Mouse (Mus musculus): ENCODE data around the gene Olfr1391.
"Not testable (repeated sequence)": the region's sequence is repeated elsewhere in the genome, so short reads cannot be mapped to it uniquely, and the experiment has no call there.

The Olfr1391 gene

DNA sequence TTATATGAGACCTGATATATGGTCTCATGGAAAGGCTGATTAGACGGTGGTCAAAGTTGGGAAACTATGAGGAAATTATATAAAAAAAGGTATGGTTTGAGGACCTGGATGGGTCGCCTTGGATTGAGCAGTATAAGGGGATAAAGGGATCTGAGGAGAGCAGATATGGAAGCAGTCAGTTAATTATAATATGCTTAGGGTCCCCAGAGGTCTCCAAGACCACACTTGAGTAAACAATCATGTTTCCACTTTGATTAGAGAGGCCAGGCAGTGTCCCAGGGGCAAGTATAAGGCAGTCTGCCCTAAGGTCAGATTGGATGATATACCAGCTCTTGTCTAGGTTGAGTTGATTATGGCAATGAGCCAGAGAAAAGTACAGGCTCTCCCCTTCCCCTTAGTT, at the start of gene Olfr1391:
Gene Olfr1391, plus strand, starts transcription at position 301 of the 400 bp plus-strand sequence.
- no peak for DNase-seq (ENCODE audit: low spot score)

DNA sequence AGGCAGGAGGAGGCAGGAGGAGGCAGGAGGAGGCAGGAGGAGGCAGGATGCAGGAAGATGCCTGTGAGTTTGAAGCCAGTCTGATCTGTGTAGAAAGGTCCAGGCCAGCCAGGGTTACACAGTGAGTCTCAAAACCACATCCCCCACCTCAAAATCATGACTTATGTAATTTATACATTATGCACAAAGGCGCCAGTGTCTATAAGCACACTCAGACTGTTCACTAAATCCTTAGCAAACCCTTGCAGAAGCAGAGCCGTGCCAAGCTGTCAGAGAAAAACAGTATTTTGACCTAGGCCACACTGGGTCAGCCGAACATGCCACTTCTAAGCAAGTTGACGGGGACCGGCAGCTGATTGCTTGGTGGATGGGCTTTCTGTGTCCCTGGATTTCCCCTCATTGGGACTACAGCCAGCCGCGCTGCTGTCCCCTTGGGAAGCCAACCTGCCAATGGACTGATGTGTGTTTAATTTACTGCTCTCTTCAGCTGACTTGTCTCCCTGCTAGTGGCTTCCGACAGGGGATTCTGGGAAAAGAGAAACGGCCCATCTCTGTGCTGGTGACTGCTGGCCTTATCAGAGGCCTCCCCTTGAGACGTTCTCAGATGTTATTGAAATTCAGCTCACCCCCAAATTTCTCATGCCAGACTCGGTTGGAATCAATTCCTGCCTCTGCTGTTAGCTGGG, 48.6 kb upstream of the Olfr1391 start:
- no peak for DNase-seq (ENCODE audit: low spot score)

DNA sequence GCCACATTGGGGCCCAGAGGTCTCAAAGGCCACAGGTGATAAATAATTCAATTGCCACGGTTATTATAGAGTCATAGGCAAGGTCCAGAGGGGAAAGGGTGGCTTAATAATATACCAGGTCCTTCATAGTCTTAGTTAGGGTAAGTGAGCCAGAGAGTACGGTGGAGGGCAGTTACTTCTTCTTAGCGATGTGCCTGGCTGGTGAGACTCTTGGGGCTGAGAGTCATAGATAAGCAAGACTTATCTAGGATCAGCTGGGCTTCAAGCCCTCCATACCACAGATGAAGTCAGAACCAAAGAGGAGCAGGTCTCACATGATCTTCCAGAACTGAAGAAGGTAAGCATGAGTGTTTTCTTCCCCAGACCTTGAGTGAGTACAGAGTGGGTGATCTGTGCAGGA, 44.3 kb upstream of the Olfr1391 start, which contains the start of gene Olfr1393:
Gene Olfr1393, plus strand, starts transcription at position 83 of the 400 bp plus-strand sequence.
- DNase-seq (ENCODE audit: low spot score) = no peak

DNA sequence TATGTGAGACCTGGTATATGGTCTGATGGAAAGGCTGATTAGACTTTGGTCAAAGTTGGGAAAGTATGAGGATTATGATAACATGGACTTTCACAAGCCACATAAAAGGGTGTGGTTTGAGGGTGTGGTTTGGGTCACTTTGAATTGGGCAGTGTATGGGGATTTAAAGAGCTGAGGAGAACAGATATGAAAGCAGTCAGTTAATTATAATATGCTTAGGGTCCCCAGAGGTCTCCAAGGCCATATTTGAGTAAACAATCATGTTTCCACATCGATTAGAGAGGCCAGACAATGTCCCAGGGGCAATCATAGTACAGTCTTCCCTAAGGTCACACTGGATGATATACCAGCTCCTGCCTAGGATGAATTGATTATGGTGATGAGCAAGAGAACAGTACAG, 37.6 kb upstream of the Olfr1391 start, which contains the start of gene Olfr1392:
Gene Olfr1392, plus strand, starts transcription at position 301 of the 400 bp plus-strand sequence.
- DNase-seq (ENCODE audit: low spot score) = not testable (repeated sequence)

DNA sequence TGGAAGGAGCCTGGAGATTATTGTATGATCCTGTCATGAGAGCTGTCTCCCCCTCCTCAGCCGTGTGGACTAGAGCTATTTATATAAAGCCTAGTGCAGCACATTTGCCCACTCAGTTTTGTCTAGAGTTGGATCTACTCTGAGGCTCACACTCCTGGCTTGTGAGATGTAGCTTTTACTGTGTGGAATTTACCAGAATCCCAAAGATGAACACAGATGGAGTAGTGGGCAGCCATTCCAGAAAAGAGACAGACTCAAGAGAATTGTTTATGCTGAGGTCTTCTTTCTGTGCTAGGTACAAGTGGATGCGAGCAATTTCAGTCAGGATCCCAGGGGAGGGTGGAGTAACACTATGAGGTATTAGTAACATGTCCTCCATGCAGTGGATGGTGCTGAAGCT, 35.3 kb upstream of the Olfr1391 start:
- no peak for DNase-seq (ENCODE audit: low spot score)

DNA sequence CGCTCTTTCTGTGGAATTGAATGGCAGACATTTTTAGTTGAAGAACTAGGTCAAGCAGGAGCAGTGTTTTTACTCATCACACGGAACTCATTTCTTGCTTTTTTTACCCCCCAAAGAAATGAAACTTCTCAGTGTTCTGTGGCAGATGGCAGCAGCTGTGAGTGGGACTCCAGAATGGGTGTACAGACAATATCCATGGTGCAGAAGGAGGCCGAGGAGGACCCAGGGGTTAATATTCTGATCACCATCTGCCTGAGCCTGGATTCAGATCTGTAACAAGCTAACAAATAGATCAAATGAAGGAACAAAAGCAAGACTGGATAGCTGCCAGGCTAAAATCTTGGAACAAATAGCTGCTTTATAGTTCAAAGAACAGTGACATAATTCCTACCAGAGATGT, 29.8 kb upstream of the Olfr1391 start:
- DNase-seq (ENCODE audit: low spot score) = no peak

DNA sequence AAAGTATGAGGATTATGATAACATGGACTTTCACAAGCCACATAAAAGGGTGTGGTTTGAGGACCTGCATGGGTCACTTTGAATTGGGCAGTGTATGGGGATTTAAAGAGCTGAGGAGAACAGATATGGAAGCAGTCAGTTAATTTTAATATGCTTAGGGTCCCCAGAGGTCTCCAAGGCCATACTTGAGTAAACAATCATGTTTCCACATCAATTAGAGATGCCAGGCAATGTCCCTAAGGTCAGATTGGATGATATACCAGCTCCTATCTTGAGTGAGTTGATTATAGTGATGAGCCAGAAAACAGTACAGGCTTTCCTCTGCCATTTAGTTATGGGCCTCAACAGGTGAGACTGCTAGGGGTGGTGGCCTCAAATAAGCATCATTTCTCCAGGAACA, 18.1 kb upstream of the Olfr1391 start, which contains the start of gene Olfr10:
Gene Olfr10, plus strand, starts transcription at position 301 of the 400 bp plus-strand sequence.
- no peak for DNase-seq (ENCODE audit: low spot score)

DNA sequence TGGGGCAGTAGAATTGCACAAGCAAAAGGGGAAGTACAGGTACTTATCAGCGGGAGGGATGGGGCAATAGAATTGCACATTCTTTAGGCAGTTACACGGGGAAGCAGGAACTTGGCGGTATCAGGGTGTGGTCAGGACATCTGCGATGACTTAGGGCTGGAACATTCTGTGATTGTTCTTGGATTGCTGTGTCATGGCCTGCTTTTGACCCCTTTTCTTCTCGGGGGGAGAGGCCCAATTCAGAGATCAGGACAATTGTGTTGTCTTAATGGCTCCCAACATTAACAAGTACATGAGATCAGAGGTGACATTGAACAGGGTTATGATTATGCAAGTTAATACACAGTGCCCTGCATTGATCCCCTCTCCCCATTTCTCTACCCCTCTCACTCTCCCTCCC, 14.0 kb upstream of the Olfr1391 start:
- DNase-seq (ENCODE audit: low spot score) = not testable (repeated sequence)

DNA sequence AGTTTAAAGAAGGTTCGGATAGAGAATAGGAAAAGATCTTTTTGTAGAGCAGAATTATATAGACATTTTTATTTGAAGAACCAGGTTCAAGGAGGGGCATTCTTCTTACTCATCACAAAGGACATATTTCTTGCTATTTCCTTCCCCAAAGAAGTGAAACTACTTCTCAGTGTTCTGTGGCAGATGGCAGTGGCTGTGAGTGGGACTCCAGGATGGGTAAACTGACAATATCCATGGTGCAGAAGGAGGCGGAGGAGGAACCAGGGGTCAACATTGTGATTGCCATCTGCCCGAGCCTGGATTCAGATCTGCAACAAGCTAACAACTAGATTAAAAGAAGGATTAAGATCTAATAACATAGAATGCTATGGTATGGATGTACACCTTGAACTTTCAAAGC, 4.2 kb downstream of the Olfr1391 start:
- DNase-seq (ENCODE audit: low spot score) = no peak

DNA sequence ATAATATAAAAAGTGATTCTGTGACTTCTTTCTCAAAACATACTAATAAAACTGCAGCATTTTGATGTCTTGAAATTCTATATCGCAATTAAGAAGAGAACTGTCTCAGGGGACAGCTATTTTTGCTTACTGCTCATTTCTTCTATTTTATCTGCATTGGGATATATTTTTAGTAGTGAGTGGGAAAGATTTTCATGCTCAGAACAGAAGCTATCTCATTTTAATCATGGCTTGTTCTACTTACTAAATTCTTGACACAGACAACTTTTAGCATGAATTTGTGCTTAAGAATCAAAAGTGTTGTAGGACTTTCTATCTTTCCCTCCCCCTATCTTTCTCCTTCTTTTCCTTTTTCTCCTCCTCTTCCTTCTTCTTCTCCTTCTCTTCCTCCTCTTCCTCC, 7.1 kb downstream of the Olfr1391 start:
- DNase-seq (ENCODE audit: low spot score) = no peak

DNA sequence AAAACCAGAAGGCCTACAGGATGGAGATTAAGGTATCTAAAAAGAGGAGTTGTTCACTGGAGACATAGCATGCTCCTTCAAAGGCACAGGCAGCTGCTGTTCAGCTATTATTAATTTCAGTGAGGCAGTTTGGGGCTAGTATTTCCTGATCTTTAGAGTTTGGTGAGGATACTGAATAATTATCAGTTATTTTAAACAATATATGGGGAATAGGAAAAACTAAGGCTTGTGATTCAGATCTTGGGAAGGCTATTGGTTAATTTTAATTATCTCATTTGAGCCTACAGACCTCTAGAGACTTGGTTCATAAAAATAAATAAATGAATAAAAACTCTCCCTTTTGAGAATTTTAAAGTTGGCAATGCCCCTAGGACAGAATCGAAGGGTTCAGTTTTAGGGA, 12.3 kb downstream of the Olfr1391 start, which contains the start of gene Olfr1390:
Gene Olfr1390, plus strand, starts transcription at position 301 of the 400 bp plus-strand sequence.
- DNase-seq (ENCODE audit: low spot score) = no peak

DNA sequence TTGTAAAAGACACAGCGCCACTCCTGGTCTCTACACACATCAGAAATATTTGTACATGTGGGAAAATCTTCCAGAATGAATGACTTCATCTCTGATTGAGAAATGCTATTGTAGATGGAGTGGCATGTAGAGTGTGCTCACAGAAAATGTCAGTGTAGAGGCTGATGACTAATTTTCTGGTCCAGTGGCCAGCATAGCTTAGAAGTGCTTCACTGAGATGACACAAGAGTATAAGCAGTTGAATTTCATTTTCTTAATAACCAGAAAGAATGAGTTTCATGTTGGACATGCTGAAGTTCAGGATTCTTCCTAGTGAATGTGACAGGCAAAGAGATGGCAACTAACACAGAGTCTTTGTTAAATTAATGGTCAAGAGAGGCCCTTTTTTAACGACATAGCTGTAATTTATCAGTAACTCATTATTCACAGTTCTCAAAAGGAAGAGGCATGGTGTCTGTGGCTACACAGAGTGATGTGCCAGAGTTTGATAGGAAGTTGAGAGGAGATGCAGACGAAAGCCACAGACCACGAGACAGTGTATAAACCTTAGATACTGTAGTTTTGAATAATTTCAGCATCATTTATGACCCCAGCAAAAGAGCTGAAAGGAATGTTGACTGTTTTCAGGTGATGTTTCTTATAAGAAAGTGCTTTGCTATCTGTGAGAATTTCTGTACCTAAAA, 14.7 kb downstream of the Olfr1391 start:
- DNase-seq (ENCODE audit: low spot score) = no peak

All from adipocyte (in vitro differentiated cells).